Mouse (Mus musculus) liver, embryonic 12.5 days (tissue): ENCODE measurements around the gene Psmb2. TPM values are rescaled to one million over a fixed set of nuclear protein-coding genes. Genes with fewer than 3 reads are reported as not detected.

Experiments
- ATAC-seq: fragments of 200-750 bp; cut with Nextera tagmentation; 2 replicates; pipeline ENCODE4 v1.8.0; 2017; ENCODE audit warnings: moderate number of reproducible peaks, mild to moderate bottlenecking, moderate library complexity
- H3K27ac ChIP-seq: fragments of 300-500 bp; sonication (generic); 2 replicates; pipeline ENCODE4 v1.5.1; 2016; ENCODE audit warnings: mild to moderate bottlenecking
- H3K27me3 ChIP-seq: fragments of 300-500 bp; sonication (generic); replicated peaks from 2 replicates; pipeline ENCODE4 v1.6.1; 2016; ENCODE audit warnings: mild to moderate bottlenecking, moderate library complexity
- H3K36me3 ChIP-seq: fragments of 300-500 bp; sonication (generic); 2 replicates; pipeline ENCODE4 v1.6.1; 2016; ENCODE audit warnings: mild to moderate bottlenecking, moderate library complexity
- H3K4me1 ChIP-seq: fragments of 300-500 bp; sonication (generic); 2 replicates; pipeline ENCODE4 v1.6.1; 2016
- H3K4me2 ChIP-seq: fragments of 300-500 bp; sonication (generic); 2 replicates; pipeline ENCODE4 v1.6.1; 2016; ENCODE audit warnings: mild to moderate bottlenecking, moderate library complexity
- H3K4me3 ChIP-seq: fragments of 300-500 bp; sonication (generic); 2 replicates; pipeline ENCODE4 v1.5.1; 2016; ENCODE audit warnings: mild to moderate bottlenecking, moderate library complexity
- H3K9ac ChIP-seq: fragments of 300-500 bp; sonication (generic); 2 replicates; pipeline ENCODE4 v1.6.1; 2016; ENCODE audit warnings: mild to moderate bottlenecking, moderate library complexity
- H3K9me3 ChIP-seq: fragments of 300-500 bp; sonication (generic); replicated peaks from 2 replicates; pipeline ENCODE4 v1.6.1; 2016; ENCODE audit warnings: mild to moderate bottlenecking, moderate library complexity
- WGBS: fragments of 180-500 bp; shearing (Covaris S2); methylation state at CpG from one replicate; pipeline ENCODE4 v1.1.7; 2016; ENCODE audit not compliant: insufficient replicate concordance; 5-methylcytosine and 5-hydroxymethylcytosine counted together
- polyA plus RNA-seq: library from polyadenylated mRNA; unstranded; fragments of >200 nt; fragmentation: Nextera tagmentation; extraction: Ambion mirVana; gene quantifications from 2 replicates; pipeline ENCODE4 v1.2.1, GENCODE M21; 2016

Psmb2 gene
- polyA plus RNA-seq: 367 and 374 TPM in 2 replicates

GRCm38 (mm10) chr4:126677054-126678003 lies at the start of gene Psmb2:
Gene Psmb2 (plus strand): TSS chr4:126677630.
- Histone ChIP-seq H3K9me3 (no peaks in the 10 kb centered on the region), H3K27ac (peak within 1 kb of the TSS; percentile 81), H3K9ac (peak within 1 kb of the TSS; percentile 95), H3K36me3 (peaks cover 3% of the 10 kb centered on the region; the same call in 1 of the 2 replicates), H3K27me3 (peaks cover 8% of the 10 kb centered on the region), H3K4me3 (peak within 1 kb of the TSS; percentile 96), H3K4me2 (peak within 1 kb of the TSS; percentile 86), H3K4me1 (peaks cover 43% of the 10 kb centered on the region)
- peak; percentile 91 for ATAC-seq
- WGBS: 2% methylated on average over 48 of the region's 48 CpGs

GRCm38 (mm10) chr4:126631922-126632321 lies 45.5 kb upstream of the Psmb2 start:
- WGBS: 36% methylated on average over 2 of the region's 2 CpGs

GRCm38 (mm10) chr4:126632668-126633067 lies 44.8 kb upstream of the Psmb2 start:
- Histone ChIP-seq H3K4me3 (no peak overlapping the region), H3K4me2 (no peak overlapping the region), H3K27me3 (peaks cover 28% of the 10 kb centered on the region), H3K36me3 (no peaks in the 10 kb centered on the region), H3K9me3 (no peaks in the 10 kb centered on the region), H3K4me1 (no peaks in the 10 kb centered on the region), H3K27ac (no peak overlapping the region), H3K9ac (no peak overlapping the region)
- ATAC-seq: no peak
- 48% methylated on average over 3 of the region's 3 CpGs for WGBS

More at GRCm38 (mm10) chr4:126631922-126632321, 45.5 kb upstream of the Psmb2 start:
- ATAC-seq: no peak
- Histone ChIP-seq H3K27ac (no peak overlapping the region), H3K4me3 (no peak overlapping the region), H3K9me3 (no peaks in the 10 kb centered on the region), H3K4me2 (no peak overlapping the region), H3K27me3 (peaks cover 32% of the 10 kb centered on the region), H3K4me1 (peaks cover 5% of the 10 kb centered on the region; the same call in 1 of the 2 replicates), H3K9ac (no peak overlapping the region), H3K36me3 (no peaks in the 10 kb centered on the region)

- 26% methylated on average over 11 of the region's 11 CpGs for WGBS
Observed at GRCm38 (mm10) chr4:126636330-126636729, 41.1 kb upstream of the Psmb2 start.

DNA sequence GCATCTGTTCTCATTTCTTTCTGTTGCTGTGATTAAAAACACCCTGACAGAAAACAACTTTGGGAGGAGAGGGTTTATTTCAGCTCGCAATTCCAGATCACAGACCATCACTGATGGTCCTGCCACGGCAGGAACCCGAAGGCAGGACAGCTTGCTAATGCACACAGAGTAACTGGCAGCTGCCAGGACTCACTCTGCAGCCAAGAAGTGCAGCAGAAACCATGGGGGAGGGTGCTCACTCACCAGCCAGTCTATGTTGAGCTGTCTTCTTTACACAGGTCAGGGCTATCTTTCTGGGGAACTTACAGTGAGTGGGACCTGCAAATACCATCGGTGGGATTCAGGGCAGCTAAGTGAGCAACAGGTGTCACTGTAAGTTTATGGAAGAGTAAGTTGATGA lies 40.0 kb upstream of the Psmb2 start:
- Histone ChIP-seq H3K9ac (no peak overlapping the region), H3K4me2 (no peak overlapping the region), H3K4me1 (no peaks in the 10 kb centered on the region), H3K27ac (no peak overlapping the region), H3K4me3 (no peak overlapping the region), H3K9me3 (no peaks in the 10 kb centered on the region), H3K36me3 (no peaks in the 10 kb centered on the region), H3K27me3 (peaks cover 39% of the 10 kb centered on the region)
- WGBS: 57% methylated on average over 4 of the region's 4 CpGs
- ATAC-seq: no peak

More at GRCm38 (mm10) chr4:126636330-126636729, 41.1 kb upstream of the Psmb2 start:
- Histone ChIP-seq H3K9me3 (no peaks in the 10 kb centered on the region), H3K4me3 (no peak overlapping the region), H3K27ac (no peak overlapping the region), H3K36me3 (no peaks in the 10 kb centered on the region), H3K9ac (no peak overlapping the region), H3K4me2 (no peak overlapping the region), H3K27me3 (peaks cover 33% of the 10 kb centered on the region), H3K4me1 (no peaks in the 10 kb centered on the region)
- ATAC-seq: no peak

DNA sequence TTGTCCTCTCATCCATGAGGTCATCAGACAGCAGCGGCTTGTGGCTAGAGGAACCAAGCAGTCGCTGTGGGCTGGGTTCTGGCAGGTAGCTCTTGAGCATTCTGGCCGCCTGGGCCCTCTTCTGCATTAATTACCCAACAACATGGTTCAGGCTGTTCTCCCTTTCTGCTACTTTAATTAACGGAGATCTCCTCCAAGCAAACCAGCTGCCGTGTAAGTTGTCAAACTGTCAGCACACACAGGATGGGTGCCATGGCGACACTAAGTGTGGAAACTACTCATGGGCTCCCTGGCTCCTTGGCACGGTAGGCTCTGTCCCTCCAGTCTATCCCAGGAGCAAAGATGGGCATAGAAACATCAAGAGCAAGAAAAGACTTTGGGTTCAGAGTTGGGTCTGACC lies 38.1 kb upstream of the Psmb2 start:
- H3K4me1 ChIP-seq: no peaks in the 10 kb centered on the region
- no peak overlapping the region for H3K27ac ChIP-seq
- H3K9me3 ChIP-seq: no peaks in the 10 kb centered on the region
- H3K4me3 ChIP-seq: no peak overlapping the region
- no peaks in the 10 kb centered on the region for H3K36me3 ChIP-seq
- WGBS: 54% methylated on average over 7 of the region's 7 CpGs
- ATAC-seq: no peak
- no peak overlapping the region for H3K4me2 ChIP-seq
- no peak overlapping the region for H3K9ac ChIP-seq
- peaks cover 39% of the 10 kb centered on the region for H3K27me3 ChIP-seq

DNA sequence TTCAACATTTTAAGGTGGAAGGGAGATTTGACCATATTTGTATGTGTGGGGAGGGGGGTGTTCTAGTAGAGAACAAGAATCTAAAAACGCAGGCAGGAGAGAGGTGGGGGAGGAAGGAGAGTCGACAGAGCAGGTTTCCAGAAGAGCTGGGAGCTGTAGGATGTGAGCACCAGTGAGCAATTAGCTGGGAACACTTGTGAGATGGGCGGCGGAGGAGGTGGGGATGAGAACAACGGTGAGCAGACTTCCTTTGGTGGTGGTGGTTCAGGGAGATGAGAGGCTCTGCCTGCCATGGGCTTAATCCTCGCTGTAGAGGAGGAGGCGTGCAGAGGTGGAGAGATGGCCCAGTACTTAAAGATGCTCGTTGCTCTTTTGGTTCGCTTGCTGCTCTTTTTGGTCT lies 35.5 kb upstream of the Psmb2 start:
- ATAC-seq: no peak
- Histone ChIP-seq H3K4me2 (no peak overlapping the region), H3K4me3 (no peak overlapping the region), H3K36me3 (no peaks in the 10 kb centered on the region), H3K9ac (no peak overlapping the region), H3K4me1 (no peaks in the 10 kb centered on the region), H3K9me3 (no peaks in the 10 kb centered on the region), H3K27me3 (peaks cover 19% of the 10 kb centered on the region), H3K27ac (no peak overlapping the region)
- WGBS: 35% methylated on average over 9 of the region's 9 CpGs

DNA sequence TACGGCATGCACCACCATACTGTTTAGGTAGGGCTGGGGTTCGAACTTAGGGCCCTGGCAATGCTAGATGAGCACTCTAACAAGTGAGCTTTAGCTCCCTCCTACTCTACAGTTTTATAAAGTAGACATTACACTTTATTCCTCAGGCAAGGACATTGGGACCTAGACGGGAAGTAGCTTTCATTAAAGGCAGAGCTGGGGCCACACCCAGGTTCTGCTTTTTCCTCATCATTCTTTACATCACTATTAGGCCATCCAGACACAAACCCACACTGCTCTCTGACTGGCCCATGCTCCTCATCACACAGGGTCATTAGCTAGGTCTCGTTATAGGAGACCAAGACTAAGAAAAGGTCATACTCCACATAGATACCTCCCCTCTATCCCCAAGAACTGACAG lies 33.6 kb upstream of the Psmb2 start:
- 51% methylated on average over 4 of the region's 4 CpGs for WGBS
- no peak for ATAC-seq
- H3K27ac ChIP-seq: no peak overlapping the region

GRCm38 (mm10) chr4:126644333-126644963 lies 33.0 kb upstream of the Psmb2 start:
- ATAC-seq: no peak

More for the DNA sequence above, 33.6 kb upstream of the Psmb2 start:
- Histone ChIP-seq H3K4me3 (no peak overlapping the region), H3K36me3 (no peaks in the 10 kb centered on the region), H3K9me3 (no peaks in the 10 kb centered on the region), H3K9ac (no peak overlapping the region), H3K27me3 (peaks cover 21% of the 10 kb centered on the region), H3K4me2 (no peak overlapping the region), H3K4me1 (no peaks in the 10 kb centered on the region)

DNA sequence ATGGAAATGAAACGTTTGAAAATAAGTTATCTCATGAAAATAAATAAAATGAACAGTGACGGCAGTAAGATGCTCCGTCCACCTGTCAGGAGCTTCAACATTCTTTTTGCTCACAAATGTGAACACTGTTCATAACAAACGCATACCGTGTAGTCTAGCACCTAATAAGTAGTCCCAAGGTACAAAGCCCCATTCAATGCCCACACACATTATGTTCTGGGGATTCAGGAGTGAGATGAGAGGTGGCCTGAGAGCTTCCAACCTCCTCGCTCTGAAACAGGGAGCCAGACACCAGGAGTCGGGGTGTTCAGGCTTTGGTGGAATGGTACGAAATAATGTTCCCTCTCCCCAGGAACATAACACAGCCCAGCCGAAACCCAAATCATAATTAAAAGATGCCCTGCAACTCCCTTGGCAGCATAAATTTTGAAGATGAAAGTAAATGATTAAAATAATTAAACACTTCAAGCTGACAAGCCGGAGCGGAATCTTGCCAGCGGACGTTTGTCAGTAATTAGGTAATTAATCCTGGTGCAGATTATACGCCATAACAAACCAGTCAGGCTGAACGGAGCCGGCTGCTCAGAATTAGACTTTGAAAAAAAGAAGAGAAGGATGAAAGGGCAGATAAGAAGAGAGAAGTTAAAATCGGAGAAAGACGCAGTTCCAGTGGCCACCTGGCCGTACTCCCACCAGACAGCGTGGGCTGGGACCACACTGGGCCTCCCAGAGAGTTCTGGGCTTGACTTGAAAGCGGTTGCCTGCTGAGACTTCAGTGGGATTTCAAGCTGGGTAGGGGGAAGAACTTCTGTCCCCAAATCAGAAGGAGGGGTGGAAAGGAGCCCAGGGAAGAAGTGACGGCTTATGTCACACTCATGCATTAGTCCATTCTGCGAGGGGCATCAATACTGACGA lies 29.2 kb upstream of the Psmb2 start:
- ATAC-seq: no peak
- no peaks in the 10 kb centered on the region for H3K36me3 ChIP-seq
- peaks cover 12% of the 10 kb centered on the region; the same call in 1 of the 2 replicates for H3K27me3 ChIP-seq
- H3K4me2 ChIP-seq: no peak overlapping the region
- no peak overlapping the region for H3K9ac ChIP-seq
- no peaks in the 10 kb centered on the region for H3K4me1 ChIP-seq
- no peak overlapping the region for H3K27ac ChIP-seq
- H3K4me3 ChIP-seq: no peak overlapping the region
- no peaks in the 10 kb centered on the region for H3K9me3 ChIP-seq
- WGBS: 58% methylated on average over 24 of the region's 24 CpGs

More at GRCm38 (mm10) chr4:126644333-126644963, 33.0 kb upstream of the Psmb2 start:
- WGBS: 67% methylated on average over 10 of the region's 10 CpGs
- H3K4me1 ChIP-seq: no peaks in the 10 kb centered on the region
- no peak overlapping the region for H3K4me3 ChIP-seq
- no peaks in the 10 kb centered on the region for H3K9me3 ChIP-seq
- no peak overlapping the region for H3K9ac ChIP-seq
- H3K27me3 ChIP-seq: peaks cover 15% of the 10 kb centered on the region
- no peak overlapping the region for H3K4me2 ChIP-seq
- H3K27ac ChIP-seq: no peak overlapping the region
- no peaks in the 10 kb centered on the region for H3K36me3 ChIP-seq

DNA sequence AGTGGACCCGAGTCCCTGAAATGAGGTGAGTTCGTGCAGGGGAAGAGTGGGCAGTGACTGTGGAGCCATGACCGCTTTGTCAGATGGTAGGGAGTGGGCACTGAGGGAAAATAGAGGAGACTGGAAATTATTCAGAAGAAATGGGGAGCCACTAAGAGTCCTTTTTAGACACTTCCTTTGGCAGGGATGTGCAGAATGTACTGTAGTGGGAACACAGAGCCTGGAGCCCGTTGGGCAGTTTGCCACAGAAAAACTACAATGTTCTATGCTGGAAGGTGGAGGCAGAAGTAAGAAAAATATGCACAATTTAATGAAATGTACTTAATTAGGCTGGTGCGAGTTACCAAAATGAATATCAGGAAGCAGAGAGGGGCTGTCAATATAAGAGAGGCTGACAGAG lies 24.3 kb upstream of the Psmb2 start:
- H3K9me3 ChIP-seq: no peaks in the 10 kb centered on the region
- H3K4me1 ChIP-seq: no peaks in the 10 kb centered on the region
- H3K27me3 ChIP-seq: peaks cover 30% of the 10 kb centered on the region
- H3K4me2 ChIP-seq: no peak overlapping the region
- H3K4me3 ChIP-seq: no peak overlapping the region
- no peaks in the 10 kb centered on the region for H3K36me3 ChIP-seq
- ATAC-seq: no peak
- no peak overlapping the region for H3K9ac ChIP-seq
- no peak overlapping the region for H3K27ac ChIP-seq
- 57% methylated on average over 5 of the region's 5 CpGs for WGBS
